Comparison of ENCODE assay signal across 9 mouse cellular contexts in genomic region chr3:122275111-122275510, GRCm38 (mm10). TPM values are rescaled to one million over a fixed set of nuclear protein-coding genes. Genes with fewer than 3 reads are reported as not detected.
DNase-seq lines count a peak whose midpoint lies in the region; ATAC-seq and TF ChIP-seq lines count a peak whose summit lies in the region.
"Had no signal": no experiment of that assay in that cellular context is flagged by ENCODE, and none has a peak within 500 bp of the region (broad histone marks: within the 10 kb centered on the region; RNA-seq: fewer than 3 reads in every experiment).

No protein-coding gene starts in this region.

- H3K4me1 ChIP-seq in lung, adult 2 months (ENCODE audit: control insufficient read depth, insufficient read depth, low read length), result peaks cover 9% of the 10 kb centered on the region
- peaks cover 30% of the 10 kb centered on the region for H3K4me1 ChIP-seq in forebrain, embryonic 10.5 days
- H3K4me1 ChIP-seq in limb, embryonic 12.5 days (replicated peaks), result peaks cover 33% of the 10 kb centered on the region
- peaks cover 13% of the 10 kb centered on the region for H3K4me1 ChIP-seq in small intestine, adult 2 months (ENCODE audit: control insufficient read depth, insufficient read depth, insufficient read length, low read length)

- no peaks in the 10 kb centered on the region for H3K9me3 ChIP-seq in forebrain, embryonic 10.5 days
- H3K9me3 ChIP-seq in limb, embryonic 12.5 days, result no peaks in the 10 kb centered on the region

- TF ChIP-seq CTCF in lung, adult 2 months (IDR thresholded peaks at IDR 0.05; ENCODE audit: insufficient read depth, low read length), result no peak
- TF ChIP-seq CTCF in small intestine, adult 2 months (IDR thresholded peaks at IDR 0.05; ENCODE audit: extremely low read depth, insufficient read length, insufficient replicate concordance, low read depth, low read length), result no peak

- no peak for DNase-seq in lung, adult 2 months
- no peak for DNase-seq in lung, postnatal 36 days
- no peak for DNase-seq in forebrain, embryonic 10.5 days (ENCODE audit: extremely low spot score, low spot score)
- DNase-seq in cerebellum, postnatal 36 days, result no peak
- DNase-seq in left cerebral cortex, adult 11 months (ENCODE audit: low spot score), result no peak
- no peak for DNase-seq in layer of hippocampus, postnatal 25 days (ENCODE audit: extremely low spot score in 1 of 2, low spot score in 1 of 2)
- DNase-seq: gastrocnemius, postnatal 10 days had no signal

- peak overlapping the region; percentile 6 for H3K4me3 ChIP-seq in lung, adult 2 months (replicated peaks; ENCODE audit: extremely low read depth, low read depth, low read length)
- peak overlapping the region; percentile 94 for H3K4me3 ChIP-seq in forebrain, embryonic 10.5 days
- peak overlapping the region; percentile 94 for H3K4me3 ChIP-seq in limb, embryonic 12.5 days (replicated peaks)
- H3K4me3 ChIP-seq in small intestine, adult 2 months (ENCODE audit: low read depth, low read length), result peak overlapping the region; percentile 19; the same call in 1 of the 2 replicates

- H3K9ac ChIP-seq in limb, embryonic 12.5 days (replicated peaks), result peak overlapping the region; percentile 87; the same call in 1 of the 2 replicates

- ATAC-seq in limb, embryonic 12.5 days (ENCODE audit: insufficient number of reproducible peaks, insufficient read depth, low FRiP score, low TSS enrichment, low read depth), result no peak

- TF ChIP-seq POLR2A in lung, adult 2 months (IDR thresholded peaks at IDR 0.05; ENCODE audit: borderline replicate concordance, extremely low read depth, low read depth, low read length), result no peak
- no peak for TF ChIP-seq POLR2A in small intestine, adult 2 months (IDR thresholded peaks at IDR 0.05; ENCODE audit: low read depth, low read length)

- H3K27ac ChIP-seq in forebrain, embryonic 10.5 days, result no peak overlapping the region
- H3K27ac ChIP-seq in limb, embryonic 12.5 days, result no peak overlapping the region
- H3K27ac ChIP-seq in small intestine, adult 2 months (ENCODE audit: insufficient read depth, low read depth, low read length), result no peak overlapping the region

- H3K36me3 ChIP-seq in forebrain, embryonic 10.5 days (replicated peaks), result peaks cover 51% of the 10 kb centered on the region
- H3K36me3 ChIP-seq in limb, embryonic 12.5 days, result peaks cover 50% of the 10 kb centered on the region
- peaks cover 32% of the 10 kb centered on the region for H3K36me3 ChIP-seq in small intestine, adult 2 months (ENCODE audit: control insufficient read depth, insufficient read depth, low read length)

- H3K4me2 ChIP-seq in limb, embryonic 12.5 days, result peak overlapping the region; percentile 76

- no peaks in the 10 kb centered on the region for H3K27me3 ChIP-seq in forebrain, embryonic 10.5 days (ENCODE audit: poor library complexity, severe bottlenecking)
- H3K27me3 ChIP-seq in limb, embryonic 12.5 days, result no peaks in the 10 kb centered on the region
- H3K27me3 ChIP-seq in small intestine, adult 2 months (ENCODE audit: control insufficient read depth, insufficient read depth, low read length), result no peaks in the 10 kb centered on the region

- 71% methylated on average over 10 of the region's 10 CpGs for WGBS in lung, adult 2 months
- 79% methylated on average over 10 of the region's 10 CpGs for WGBS in forebrain, embryonic 10.5 days
- 77% methylated on average over 10 of the region's 10 CpGs for WGBS in limb, embryonic 12.5 days
- WGBS in small intestine, adult 2 months, result 62% methylated on average over 10 of the region's 10 CpGs

RNA-seq across cellular contexts. Expression of gene Dnttip2, which starts 0.9 kb away (rescaled TPM):
- polyA plus RNA-seq in lung, adult 2 months (2012; rRNA removed), result 5.6 and 8.1 TPM in 2 replicates
- 96.1 and 101 TPM in 2 replicates for polyA plus RNA-seq in forebrain, embryonic 10.5 days (2016; fragmentation: Nextera tagmentation; extraction: Ambion mirVana)
- polyA plus RNA-seq in limb, embryonic 12.5 days (2016; fragmentation: Nextera tagmentation; extraction: Ambion mirVana), result 86.5 and 90.5 TPM in 2 replicates
- polyA plus RNA-seq in small intestine, adult 2 months (2012; rRNA removed), result 1.2 and 2.7 TPM in 2 replicates
- total RNA-seq in layer of hippocampus, postnatal 25 days (2021), result 10 to 100 TPM; 30.8 to 35.0 TPM

RNA-seq across cellular contexts. Expression of gene Bcar3, which starts 18.8 kb away (rescaled TPM):
- 47.6 and 54.4 TPM in 2 replicates for polyA plus RNA-seq in lung, adult 2 months (2012; rRNA removed)
- 15.7 and 16.2 TPM in 2 replicates for polyA plus RNA-seq in forebrain, embryonic 10.5 days (2016; fragmentation: Nextera tagmentation; extraction: Ambion mirVana)
- 6.9 and 7.6 TPM in 2 replicates for polyA plus RNA-seq in limb, embryonic 12.5 days (2016; fragmentation: Nextera tagmentation; extraction: Ambion mirVana)
- polyA plus RNA-seq in small intestine, adult 2 months (2012; rRNA removed), result 23.8 and 93.8 TPM in 2 replicates
- total RNA-seq in layer of hippocampus, postnatal 25 days (2021), result 1 to 10 TPM; 8.4 to 9.3 TPM

RNA-seq across cellular contexts. Expression of gene Gclm, which starts 29.8 kb away (rescaled TPM):
- polyA plus RNA-seq in lung, adult 2 months (2012; rRNA removed), result 43.6 and 63.2 TPM in 2 replicates
- 42.8 and 45.1 TPM in 2 replicates for polyA plus RNA-seq in forebrain, embryonic 10.5 days (2016; fragmentation: Nextera tagmentation; extraction: Ambion mirVana)
- polyA plus RNA-seq in limb, embryonic 12.5 days (2016; fragmentation: Nextera tagmentation; extraction: Ambion mirVana), result 60.7 and 64.0 TPM in 2 replicates
- polyA plus RNA-seq in small intestine, adult 2 months (2012; rRNA removed), result 155 and 443 TPM in 2 replicates
- total RNA-seq in layer of hippocampus, postnatal 25 days (2021), result 10 to 100 TPM; 65.5 to 95.4 TPM

Comparison
In these comparisons a context has a peak if more than half of its experiments do, and no peak if none do; other contexts are left out.
1. H3K4me3 ChIP-seq: peak in every context shown above with its lines; median percentile 94 in forebrain, embryonic 10.5 days; 94 in limb, embryonic 12.5 days; 19 in small intestine, adult 2 months; 6 in lung, adult 2 months.